Mouse (Mus musculus): ENCODE results near the gene Crhr1. TPM values are rescaled to one million over a fixed set of nuclear protein-coding genes. Genes with fewer than 3 reads are reported as not detected.

Gene Crhr1
- polyA plus RNA-seq, 1 experiment from 2014 or later = not detected

GRCm38 (mm10) chr11:104159769-104160272, 27.2 kb downstream of the Crhr1 start:
- Histone ChIP-seq H3K4me3 (replicated peaks) (no peak overlapping the region), H3K4me1 (replicated peaks) (no peaks in the 10 kb centered on the region), H3K36me3 (replicated peaks) (no peaks in the 10 kb centered on the region), H3K27me3 (peaks cover 42% of the 10 kb centered on the region), H3K4me2 (no peak overlapping the region), H3K9me3 (replicated peaks) (no peaks in the 10 kb centered on the region), H3K9ac (no peak overlapping the region), H3K27ac (replicated peaks) (no peak overlapping the region)
- ATAC-seq (ENCODE audit: insufficient read depth) = no peak
- WGBS (ENCODE audit: insufficient replicate concordance) = 48% methylated on average over 4 of the region's 4 CpGs

- no peak overlapping the region for H3K27ac ChIP-seq (replicated peaks)
- H3K4me1 ChIP-seq (replicated peaks) = no peaks in the 10 kb centered on the region
- no peak overlapping the region for H3K4me2 ChIP-seq
- WGBS (ENCODE audit: insufficient replicate concordance) = 62% methylated on average over 5 of the region's 5 CpGs
- peaks cover 36% of the 10 kb centered on the region for H3K27me3 ChIP-seq
- ATAC-seq (ENCODE audit: insufficient read depth) = no peak
- no peak overlapping the region for H3K9ac ChIP-seq
- no peaks in the 10 kb centered on the region for H3K36me3 ChIP-seq (replicated peaks)
- no peak overlapping the region for H3K4me3 ChIP-seq (replicated peaks)
- no peaks in the 10 kb centered on the region for H3K9me3 ChIP-seq (replicated peaks)
Observed at GRCm38 (mm10) chr11:104161153-104161552, 28.5 kb downstream of the Crhr1 start.

GRCm38 (mm10) chr11:104164257-104164656, 31.6 kb downstream of the Crhr1 start:
- H3K4me3 ChIP-seq (replicated peaks) = no peak overlapping the region
- ATAC-seq (ENCODE audit: insufficient read depth) = no peak
- WGBS (ENCODE audit: insufficient replicate concordance) = 73% methylated on average over 10 of the region's 10 CpGs
- no peaks in the 10 kb centered on the region for H3K4me1 ChIP-seq (replicated peaks)
- H3K36me3 ChIP-seq (replicated peaks) = no peaks in the 10 kb centered on the region
- peaks cover 5% of the 10 kb centered on the region; the same call in 1 of the 2 replicates for H3K27me3 ChIP-seq
- H3K9ac ChIP-seq = no peak overlapping the region
- no peak overlapping the region for H3K4me2 ChIP-seq
- no peak overlapping the region for H3K27ac ChIP-seq (replicated peaks)
- H3K9me3 ChIP-seq (replicated peaks) = no peaks in the 10 kb centered on the region

- 32% methylated on average over 12 of the region's 12 CpGs for WGBS (ENCODE audit: insufficient replicate concordance)
- no peak for ATAC-seq (ENCODE audit: insufficient read depth)
- H3K4me2 ChIP-seq = no peak overlapping the region
- no peaks in the 10 kb centered on the region for H3K4me1 ChIP-seq (replicated peaks)
- H3K36me3 ChIP-seq (replicated peaks) = no peaks in the 10 kb centered on the region
- no peak overlapping the region for H3K4me3 ChIP-seq (replicated peaks)
- no peak overlapping the region for H3K9ac ChIP-seq
- H3K27ac ChIP-seq (replicated peaks) = no peak overlapping the region
- H3K27me3 ChIP-seq = peaks cover 2% of the 10 kb centered on the region; the same call in 1 of the 2 replicates
- no peaks in the 10 kb centered on the region for H3K9me3 ChIP-seq (replicated peaks)
Observed at GRCm38 (mm10) chr11:104171281-104171781, 38.7 kb downstream of the Crhr1 start.

GRCm38 (mm10) chr11:104178893-104179292, 46.2 kb downstream of the Crhr1 start:
- whole genome bisulfite sequencing (ENCODE audit: insufficient replicate concordance) = 28% methylated on average over 7 of the region's 7 CpGs
- H3K27me3 ChIP-seq = no peaks in the 10 kb centered on the region
- ATAC-seq (ENCODE audit: insufficient read depth) = no peak
- H3K9ac ChIP-seq = no peak overlapping the region
- H3K36me3 ChIP-seq (replicated peaks) = no peaks in the 10 kb centered on the region
- no peak overlapping the region for H3K27ac ChIP-seq (replicated peaks)
- no peaks in the 10 kb centered on the region for H3K4me1 ChIP-seq (replicated peaks)
- H3K9me3 ChIP-seq (replicated peaks) = no peaks in the 10 kb centered on the region
- no peak overlapping the region for H3K4me3 ChIP-seq (replicated peaks)
- no peak overlapping the region for H3K4me2 ChIP-seq

- WGBS (ENCODE audit: insufficient replicate concordance) = 47% methylated on average over 5 of the region's 5 CpGs
- Histone ChIP-seq H3K9ac (no peak overlapping the region), H3K36me3 (replicated peaks) (no peaks in the 10 kb centered on the region), H3K9me3 (replicated peaks) (no peaks in the 10 kb centered on the region), H3K4me3 (replicated peaks) (no peak overlapping the region), H3K27me3 (no peaks in the 10 kb centered on the region), H3K4me1 (replicated peaks) (no peaks in the 10 kb centered on the region), H3K27ac (replicated peaks) (no peak overlapping the region), H3K4me2 (no peak overlapping the region)
- ATAC-seq (ENCODE audit: insufficient read depth) = no peak
Observed at GRCm38 (mm10) chr11:104179804-104180203, 47.1 kb downstream of the Crhr1 start.

- Histone ChIP-seq H3K9ac (no peak overlapping the region), H3K4me2 (no peak overlapping the region), H3K27me3 (no peaks in the 10 kb centered on the region), H3K9me3 (replicated peaks) (no peaks in the 10 kb centered on the region), H3K36me3 (replicated peaks) (no peaks in the 10 kb centered on the region), H3K4me3 (replicated peaks) (no peak overlapping the region), H3K4me1 (replicated peaks) (no peaks in the 10 kb centered on the region), H3K27ac (replicated peaks) (no peak overlapping the region)
- no peak for ATAC-seq (ENCODE audit: insufficient read depth)
- WGBS (ENCODE audit: insufficient replicate concordance) = 46% methylated on average over 3 of the region's 3 CpGs
Observed at GRCm38 (mm10) chr11:104182141-104182540, 49.5 kb downstream of the Crhr1 start.

- 55% methylated on average over 13 of the region's 13 CpGs for WGBS (ENCODE audit: insufficient replicate concordance)
- Histone ChIP-seq H3K9ac (no peak within 1 kb of the TSS), H3K9me3 (replicated peaks) (no peaks in the 10 kb centered on the region), H3K27me3 (no peaks in the 10 kb centered on the region), H3K4me2 (no peak within 1 kb of the TSS), H3K4me1 (replicated peaks) (no peaks in the 10 kb centered on the region), H3K36me3 (replicated peaks) (no peaks in the 10 kb centered on the region), H3K4me3 (replicated peaks) (no peak within 1 kb of the TSS), H3K27ac (replicated peaks) (no peak within 1 kb of the TSS)
- ATAC-seq (ENCODE audit: insufficient read depth) = no peak
Observed at GRCm38 (mm10) chr11:104186135-104186836, 53.6 kb downstream of the Crhr1 start, which contains the start of gene Sppl2c. Gene Sppl2c, plus strand, starts transcription at chr11:104186327.

GRCm38 (mm10) chr11:104186837-104187150, 54.1 kb downstream of the Crhr1 start:
- Histone ChIP-seq H3K4me3 (replicated peaks) (no peak overlapping the region), H3K9ac (no peak overlapping the region), H3K27ac (replicated peaks) (no peak overlapping the region), H3K4me1 (replicated peaks) (no peaks in the 10 kb centered on the region), H3K27me3 (no peaks in the 10 kb centered on the region), H3K9me3 (replicated peaks) (no peaks in the 10 kb centered on the region), H3K4me2 (no peak overlapping the region), H3K36me3 (replicated peaks) (no peaks in the 10 kb centered on the region)
- no peak for ATAC-seq (ENCODE audit: insufficient read depth)
- WGBS (ENCODE audit: insufficient replicate concordance) = 72% methylated on average over 9 of the region's 9 CpGs

GRCm38 (mm10) chr11:104187766-104188165, 55.1 kb downstream of the Crhr1 start:
- H3K4me3 ChIP-seq (replicated peaks) = no peak overlapping the region
- H3K27ac ChIP-seq (replicated peaks) = no peak overlapping the region
- ATAC-seq (ENCODE audit: insufficient read depth) = no peak
- no peak overlapping the region for H3K9ac ChIP-seq
- no peaks in the 10 kb centered on the region for H3K9me3 ChIP-seq (replicated peaks)
- H3K27me3 ChIP-seq = no peaks in the 10 kb centered on the region
- no peaks in the 10 kb centered on the region for H3K4me1 ChIP-seq (replicated peaks)
- 74% methylated on average over 10 of the region's 10 CpGs for WGBS (ENCODE audit: insufficient replicate concordance)
- no peaks in the 10 kb centered on the region for H3K36me3 ChIP-seq (replicated peaks)
- H3K4me2 ChIP-seq = no peak overlapping the region

GRCm38 (mm10) chr11:104190008-104190407, 57.4 kb downstream of the Crhr1 start:
- 61% methylated on average over 2 of the region's 2 CpGs for WGBS (ENCODE audit: insufficient replicate concordance)

GRCm38 (mm10) chr11:104195382-104195781, 62.7 kb downstream of the Crhr1 start:
- ATAC-seq (ENCODE audit: insufficient read depth) = no peak
- H3K4me3 ChIP-seq (replicated peaks) = no peak overlapping the region
- peaks cover 11% of the 10 kb centered on the region for H3K27me3 ChIP-seq
- WGBS (ENCODE audit: insufficient replicate concordance) = 52% methylated on average over 11 of the region's 11 CpGs
- H3K4me2 ChIP-seq = no peak overlapping the region
- no peak overlapping the region for H3K27ac ChIP-seq (replicated peaks)
- H3K9ac ChIP-seq = no peak overlapping the region
- H3K4me1 ChIP-seq (replicated peaks) = no peaks in the 10 kb centered on the region
- no peaks in the 10 kb centered on the region for H3K36me3 ChIP-seq (replicated peaks)
- H3K9me3 ChIP-seq (replicated peaks) = no peaks in the 10 kb centered on the region

More at GRCm38 (mm10) chr11:104190008-104190407, 57.4 kb downstream of the Crhr1 start:
- Histone ChIP-seq H3K9me3 (replicated peaks) (no peaks in the 10 kb centered on the region), H3K4me3 (replicated peaks) (no peak overlapping the region), H3K27me3 (no peaks in the 10 kb centered on the region), H3K4me1 (replicated peaks) (no peaks in the 10 kb centered on the region), H3K36me3 (replicated peaks) (no peaks in the 10 kb centered on the region), H3K27ac (replicated peaks) (no peak overlapping the region), H3K9ac (no peak overlapping the region), H3K4me2 (no peak overlapping the region)
- no peak for ATAC-seq (ENCODE audit: insufficient read depth)

Measured in liver, embryonic 15.5 days (tissue).